9 mouse cellular contexts compared by ENCODE assay signal in the genomic region with DNA sequence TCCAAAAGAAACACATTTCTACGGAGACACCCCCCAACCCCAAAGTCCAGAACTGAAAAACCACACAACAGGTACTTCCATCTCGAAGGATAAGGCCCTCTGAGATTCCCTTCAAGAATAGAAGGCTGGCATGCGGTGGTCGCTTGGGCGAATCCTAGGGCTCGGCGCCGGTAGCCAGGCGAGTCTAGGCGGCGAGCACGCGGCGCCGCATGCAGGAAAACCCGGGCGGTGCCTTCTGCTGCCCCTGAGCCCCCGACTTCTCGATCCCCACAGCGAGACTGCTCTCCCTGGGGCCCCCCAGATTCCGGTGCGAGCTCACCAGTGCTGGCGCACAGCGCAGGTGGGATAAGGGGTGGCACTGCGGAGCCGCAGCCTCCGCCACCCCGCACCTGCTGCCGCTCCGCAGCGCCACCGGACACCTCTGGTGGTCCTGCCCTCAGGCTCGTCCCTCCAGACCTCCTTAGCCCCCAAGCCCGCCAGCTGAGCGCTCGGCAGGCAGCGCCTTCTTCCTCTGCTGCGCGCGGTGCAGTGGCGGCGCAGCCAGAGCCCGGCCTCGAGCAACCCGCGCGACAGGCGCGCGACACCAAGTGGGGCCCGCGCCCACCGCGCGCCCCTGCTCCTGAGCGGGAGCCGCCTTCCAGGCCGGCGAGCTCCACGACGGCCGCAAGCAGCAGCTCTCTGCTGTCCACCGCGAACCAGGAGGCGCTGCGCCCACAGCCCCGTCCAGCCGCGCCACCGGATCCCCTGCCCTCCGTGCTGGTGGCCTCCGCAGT. TPM values are rescaled to one million over a fixed set of nuclear protein-coding genes. Genes with fewer than 3 reads are reported as not detected.
DNase-seq lines count a peak whose midpoint lies in the region; ATAC-seq lines count a peak whose summit lies in the region.
"Had no signal": no experiment of that assay in that cellular context is flagged by ENCODE, and none has a peak within 500 bp of the region (broad histone marks: within the 10 kb centered on the region; RNA-seq: fewer than 3 reads in every experiment).

No protein-coding gene starts in this region.

- H3K9ac ChIP-seq in heart, embryonic 16.5 days (ENCODE audit: low read length) = no peak overlapping the region
- H3K9ac ChIP-seq in forebrain, embryonic 15.5 days (replicated peaks) = peak overlapping the region; percentile 53
- peak overlapping the region; percentile 66 for H3K9ac ChIP-seq in midbrain, embryonic 13.5 days (replicated peaks)

- H3K4me2 ChIP-seq in heart, embryonic 16.5 days (ENCODE audit: low read depth, low read length) = peak overlapping the region; percentile 61
- peak overlapping the region; percentile 79 for H3K4me2 ChIP-seq in forebrain, embryonic 15.5 days (replicated peaks)
- peak overlapping the region; percentile 84 for H3K4me2 ChIP-seq in midbrain, embryonic 13.5 days (replicated peaks)

- peaks cover 44% of the 10 kb centered on the region for H3K27me3 ChIP-seq in heart, embryonic 16.5 days (ENCODE audit: control insufficient read depth, insufficient read depth, low read length)
- peaks cover 39% of the 10 kb centered on the region for H3K27me3 ChIP-seq in forebrain, embryonic 15.5 days
- H3K27me3 ChIP-seq in midbrain, embryonic 13.5 days = peaks cover 53% of the 10 kb centered on the region

- DNase-seq in heart, postnatal 10 days = no peak
- DNase-seq in ZHBTc4 (ENCODE audit: low read depth, low spot score) (peak; percentile 56), MN1 (ENCODE audit: low spot score) (no peak)
- DNase-seq in adrenal gland, postnatal 36 days = no peak
- no peak for DNase-seq in gastrocnemius, postnatal 10 days

- no peaks in the 10 kb centered on the region for H3K36me3 ChIP-seq in heart, embryonic 16.5 days (ENCODE audit: control insufficient read depth, insufficient read depth)
- no peaks in the 10 kb centered on the region for H3K36me3 ChIP-seq in forebrain, embryonic 15.5 days
- no peaks in the 10 kb centered on the region for H3K36me3 ChIP-seq in midbrain, embryonic 13.5 days

- H3K27ac ChIP-seq in heart, embryonic 16.5 days (ENCODE audit: low read length) = no peak overlapping the region
- H3K27ac ChIP-seq in forebrain, embryonic 15.5 days (replicated peaks) = 0 out of 2 replicates have a peak overlapping the region, but pooled peaks have one; percentile 9
- no peak overlapping the region for H3K27ac ChIP-seq in midbrain, embryonic 13.5 days

- intact Hi-C loops in heart, postnatal 10 days (cut with DNase I) = no loop called here

- no peaks in the 10 kb centered on the region for H3K9me3 ChIP-seq in heart, embryonic 16.5 days (replicated peaks; ENCODE audit: control insufficient read depth, low read length)
- H3K9me3 ChIP-seq in forebrain, embryonic 15.5 days = no peaks in the 10 kb centered on the region
- no peaks in the 10 kb centered on the region for H3K9me3 ChIP-seq in midbrain, embryonic 13.5 days

- ATAC-seq in heart, embryonic 16.5 days (replicated peaks; ENCODE audit: extremely low read depth, insufficient read depth, low FRiP score) = no peak
- ATAC-seq in forebrain, embryonic 15.5 days (replicated peaks) = peak; percentile 82
- peak; percentile 79 for ATAC-seq in midbrain, embryonic 13.5 days
- ATAC-seq: Patski had no signal

- peak overlapping the region; percentile 42 for H3K4me3 ChIP-seq in heart, embryonic 16.5 days (ENCODE audit: low read length)
- peak overlapping the region; percentile 60 for H3K4me3 ChIP-seq in forebrain, embryonic 15.5 days
- peak overlapping the region; percentile 58 for H3K4me3 ChIP-seq in midbrain, embryonic 13.5 days (replicated peaks)

- WGBS in heart, embryonic 16.5 days = 2% methylated on average over 72 of the region's 72 CpGs
- WGBS in forebrain, embryonic 15.5 days = 1% methylated on average over 67 of the region's 72 CpGs
- WGBS in midbrain, embryonic 13.5 days = under 1% methylated on average over 66 of the region's 72 CpGs

- no peaks in the 10 kb centered on the region for H3K4me1 ChIP-seq in heart, embryonic 16.5 days (ENCODE audit: control insufficient read depth, insufficient read depth, low read length)
- H3K4me1 ChIP-seq in forebrain, embryonic 15.5 days = peaks cover 13% of the 10 kb centered on the region
- peaks cover 11% of the 10 kb centered on the region; the same call in 1 of the 2 replicates for H3K4me1 ChIP-seq in midbrain, embryonic 13.5 days (replicated peaks)

RNA-seq across cellular contexts. Expression of a gene that starts 0.8 kb away (rescaled TPM):
- polyA plus RNA-seq in heart, embryonic 16.5 days (2015; fragmentation: Nextera tagmentation; extraction: Ambion mirVana) = not detected in 2 replicates
- not detected for total RNA-seq in heart, postnatal 10 days (2021)
- 23.1 and 29.5 TPM in 2 replicates for polyA plus RNA-seq in forebrain, embryonic 15.5 days (2015; fragmentation: Nextera tagmentation; extraction: Ambion mirVana)
- polyA plus RNA-seq in midbrain, embryonic 13.5 days (2015; fragmentation: Nextera tagmentation; extraction: Ambion mirVana) = 8.3 and 9.6 TPM in 2 replicates
- not detected for total RNA-seq in adrenal gland, postnatal 36 days (2021)
- under 1 TPM; 0.11 to 0.12 TPM for total RNA-seq in gastrocnemius, postnatal 10 days (2021)
- polyA plus RNA-seq: Patski had no signal
